Mouse (Mus musculus): ENCODE data around the gene Ttll11. TPM values are rescaled to one million over a fixed set of nuclear protein-coding genes. Genes with fewer than 3 reads are reported as not detected.

Gene Ttll11
- polyA plus RNA-seq, 1 experiment from 2014 or later, result 1.3 TPM

DNA sequence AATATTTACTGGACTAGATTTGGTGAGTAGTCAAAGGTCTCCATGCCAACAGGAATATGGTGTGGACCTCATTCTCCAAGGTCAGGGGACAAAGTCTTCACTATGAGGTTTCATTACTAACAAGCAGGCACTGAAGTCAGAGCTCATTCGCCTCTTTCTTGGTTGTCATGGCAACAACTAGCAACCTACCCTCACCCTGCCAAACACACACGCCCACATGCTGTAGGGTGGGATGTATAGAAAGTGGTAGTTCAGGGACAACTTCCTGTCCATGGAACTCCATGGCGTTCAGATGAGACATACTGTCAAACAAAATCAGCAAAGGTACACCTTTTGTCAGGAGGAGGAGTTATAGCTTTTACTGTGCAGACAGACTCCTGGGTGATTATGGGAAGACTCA, 170.6 kb downstream of the Ttll11 start:
- Histone ChIP-seq H3K9me3 (replicated peaks) (no peaks in the 10 kb centered on the region), H3K4me3 (no peak overlapping the region), H3K27me3 (replicated peaks) (peaks cover 22% of the 10 kb centered on the region; the same call in 1 of the 2 replicates), H3K9ac (no peak overlapping the region), H3K36me3 (no peaks in the 10 kb centered on the region), H3K27ac (no peak overlapping the region), H3K4me1 (no peaks in the 10 kb centered on the region), H3K4me2 (no peak overlapping the region)
- WGBS (ENCODE audit: insufficient replicate concordance), result 31% methylated on average over 3 of the region's 3 CpGs
- no peak for ATAC-seq

DNA sequence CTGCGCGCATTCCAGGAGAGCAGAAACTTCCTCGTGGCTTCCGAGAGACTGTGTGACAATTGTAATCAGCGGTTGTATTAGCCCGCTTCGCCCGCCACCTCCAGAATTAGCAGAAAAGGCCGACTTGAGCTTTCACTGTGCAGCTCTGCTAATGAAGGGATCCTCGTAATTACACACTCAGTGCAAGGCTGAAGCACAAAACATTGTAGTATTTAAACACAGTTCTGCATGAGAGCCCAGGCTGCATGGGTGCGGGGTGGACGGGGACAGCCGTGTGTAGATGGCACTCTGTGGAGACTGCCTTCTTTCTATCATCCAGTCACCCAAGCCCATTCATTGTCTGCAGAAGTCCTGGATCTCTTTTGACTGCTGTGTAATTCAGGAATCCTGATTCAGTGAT, 173.8 kb downstream of the Ttll11 start:
- ATAC-seq, result no peak
- WGBS (ENCODE audit: insufficient replicate concordance), result 73% methylated on average over 13 of the region's 13 CpGs
- Histone ChIP-seq H3K4me2 (no peak overlapping the region), H3K36me3 (no peaks in the 10 kb centered on the region), H3K9me3 (replicated peaks) (no peaks in the 10 kb centered on the region), H3K4me1 (no peaks in the 10 kb centered on the region), H3K4me3 (no peak overlapping the region), H3K27me3 (replicated peaks) (peaks cover 9% of the 10 kb centered on the region; the same call in 1 of the 2 replicates), H3K9ac (no peak overlapping the region), H3K27ac (no peak overlapping the region)

DNA sequence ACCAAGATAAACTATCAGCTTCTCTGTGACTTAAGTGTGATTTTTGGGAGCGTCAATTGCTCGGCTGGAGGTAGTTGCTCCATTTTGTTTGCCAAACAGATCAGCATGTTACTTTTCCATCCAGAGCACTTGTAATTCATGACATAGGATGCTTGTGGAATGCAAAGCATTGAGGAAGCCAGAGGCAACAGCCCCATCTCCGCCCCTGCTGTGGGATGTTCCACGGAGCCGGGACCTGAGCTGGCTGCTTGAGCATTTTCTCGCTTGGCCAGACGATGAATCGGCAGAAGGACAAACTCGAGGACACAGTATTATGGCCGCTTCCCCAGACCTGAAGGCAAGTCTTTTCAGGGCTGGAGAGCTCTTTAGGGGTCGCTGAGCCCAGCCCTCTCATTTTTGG, 176.6 kb downstream of the Ttll11 start:
- H3K27ac ChIP-seq, result no peak overlapping the region
- no peak for ATAC-seq
- H3K9ac ChIP-seq, result no peak overlapping the region
- WGBS (ENCODE audit: insufficient replicate concordance), result 81% methylated on average over 11 of the region's 11 CpGs
- H3K4me1 ChIP-seq, result no peaks in the 10 kb centered on the region
- no peak overlapping the region for H3K4me3 ChIP-seq
- H3K4me2 ChIP-seq, result no peak overlapping the region
- H3K9me3 ChIP-seq (replicated peaks), result no peaks in the 10 kb centered on the region
- H3K27me3 ChIP-seq (replicated peaks), result no peaks in the 10 kb centered on the region
- no peaks in the 10 kb centered on the region for H3K36me3 ChIP-seq

DNA sequence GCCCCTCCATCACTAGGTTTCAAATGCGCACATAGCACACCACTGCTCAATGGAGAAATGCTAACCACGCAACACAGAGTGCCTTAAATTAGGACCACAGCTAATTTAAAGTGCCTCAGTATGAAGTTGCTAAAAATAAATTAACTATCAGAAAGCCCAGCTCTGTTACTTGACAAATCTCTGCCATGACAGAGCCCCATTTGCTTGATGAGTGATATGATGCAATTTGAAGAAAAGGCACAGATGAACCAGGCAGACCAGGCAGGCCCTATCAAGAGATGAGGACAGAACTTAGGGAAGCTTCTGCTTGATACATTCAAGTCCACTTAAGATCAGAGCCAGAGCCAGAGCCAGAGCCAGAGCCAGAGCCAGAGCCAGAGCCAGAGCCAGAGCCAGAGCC, 178.0 kb downstream of the Ttll11 start:
- 82% methylated on average over 2 of the region's 2 CpGs for WGBS (ENCODE audit: insufficient replicate concordance)
- H3K27ac ChIP-seq, result no peak overlapping the region
- no peaks in the 10 kb centered on the region for H3K4me1 ChIP-seq
- peaks cover 5% of the 10 kb centered on the region; the same call in 1 of the 2 replicates for H3K27me3 ChIP-seq (replicated peaks)
- no peak overlapping the region for H3K9ac ChIP-seq
- no peak overlapping the region for H3K4me2 ChIP-seq
- no peak overlapping the region for H3K4me3 ChIP-seq
- no peaks in the 10 kb centered on the region for H3K9me3 ChIP-seq (replicated peaks)
- no peak for ATAC-seq
- no peaks in the 10 kb centered on the region for H3K36me3 ChIP-seq

DNA sequence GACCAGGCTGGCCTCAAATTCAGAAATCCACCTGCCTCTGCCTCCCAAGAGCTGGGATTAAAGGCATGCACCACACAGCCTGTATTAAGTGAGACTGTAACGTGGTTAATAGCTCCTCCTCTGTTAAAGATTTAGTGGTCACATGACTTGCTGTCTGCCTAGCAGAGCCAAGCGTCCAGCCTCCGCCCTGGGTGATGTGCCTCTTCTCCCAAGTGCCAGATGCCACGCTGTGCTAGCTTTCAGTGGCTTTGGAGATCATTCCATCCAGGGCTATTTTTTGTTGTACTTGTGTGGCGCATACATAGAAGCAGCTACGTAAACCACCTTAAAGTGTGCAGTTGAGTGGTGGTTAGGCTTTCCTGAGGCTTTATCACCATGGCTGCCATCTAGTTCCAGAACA, 180.6 kb downstream of the Ttll11 start:
- Histone ChIP-seq H3K4me1 (no peaks in the 10 kb centered on the region), H3K9ac (no peak overlapping the region), H3K4me2 (no peak overlapping the region), H3K4me3 (no peak overlapping the region), H3K27ac (no peak overlapping the region), H3K36me3 (no peaks in the 10 kb centered on the region), H3K9me3 (replicated peaks) (no peaks in the 10 kb centered on the region), H3K27me3 (replicated peaks) (peaks cover 5% of the 10 kb centered on the region; the same call in 1 of the 2 replicates)
- ATAC-seq, result no peak
- 69% methylated on average over 6 of the region's 6 CpGs for WGBS (ENCODE audit: insufficient replicate concordance)

DNA sequence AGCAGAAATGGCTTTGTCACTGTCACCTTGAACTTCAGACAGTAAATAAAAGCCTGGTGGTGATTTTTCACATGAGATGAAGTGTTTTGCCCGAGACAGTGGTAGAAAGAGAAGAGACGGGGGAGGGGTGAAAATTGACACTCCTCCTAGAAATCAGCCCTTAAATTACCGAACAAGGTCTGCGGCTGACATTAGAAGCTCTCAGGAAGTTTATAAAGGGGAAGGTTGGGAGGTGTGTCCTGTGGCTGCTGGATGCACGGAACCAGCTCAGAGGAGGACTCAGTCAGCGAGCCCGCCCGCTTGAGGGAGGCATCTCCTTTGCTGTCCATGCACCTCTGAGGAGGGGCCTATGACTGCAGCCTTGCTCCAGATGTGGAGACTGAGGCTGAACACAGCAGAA, 181.7 kb downstream of the Ttll11 start:
- ATAC-seq, result no peak
- 51% methylated on average over 8 of the region's 8 CpGs for WGBS (ENCODE audit: insufficient replicate concordance)

DNA sequence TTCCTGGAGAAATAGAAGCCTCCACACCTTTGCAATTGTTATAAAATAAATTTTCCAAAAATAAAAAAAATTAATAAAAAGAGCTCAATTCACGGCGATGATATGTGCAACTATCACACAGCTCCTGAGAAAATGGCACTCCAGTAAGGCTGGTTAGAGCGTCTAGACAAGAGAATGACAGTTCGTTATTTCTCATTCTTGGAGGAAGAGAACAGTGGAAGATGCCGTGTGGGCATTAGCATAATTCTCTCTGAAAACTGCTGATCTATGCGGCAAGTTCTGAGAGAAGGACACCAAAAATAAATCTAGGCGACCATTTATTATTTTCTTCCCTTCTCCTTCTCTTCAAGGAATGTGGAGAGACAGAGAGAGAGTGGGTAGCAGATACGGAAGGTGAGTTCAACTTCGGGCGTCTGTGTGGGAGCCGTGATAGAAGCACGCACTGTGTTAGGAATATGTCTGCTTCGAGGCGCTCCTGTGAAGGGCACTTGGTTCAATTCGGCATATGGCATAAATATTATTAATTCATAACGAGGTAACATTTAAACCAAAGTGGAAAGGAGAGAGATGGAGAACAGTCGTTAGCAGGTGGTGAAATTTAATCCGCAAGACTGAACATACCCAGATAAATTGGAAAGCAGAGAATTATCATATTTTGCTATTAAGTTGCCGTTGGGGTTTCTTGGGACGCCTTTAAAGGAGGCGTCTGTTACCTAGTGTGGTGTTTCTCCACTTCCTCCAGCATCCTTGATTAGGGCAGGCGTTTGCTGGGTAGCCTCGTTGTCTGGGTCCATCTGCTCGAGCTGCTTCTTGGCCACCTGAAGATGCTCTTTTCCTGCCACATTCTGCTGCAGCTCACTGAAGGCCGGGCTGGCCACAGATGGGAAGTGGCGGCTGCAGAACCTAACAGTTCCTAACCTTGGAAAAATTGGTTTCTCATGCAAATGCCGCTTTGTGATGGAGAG, 190.1 kb downstream of the Ttll11 start:
- no peak overlapping the region for H3K4me3 ChIP-seq
- H3K9me3 ChIP-seq (replicated peaks), result no peaks in the 10 kb centered on the region
- ATAC-seq, result no peak
- no peaks in the 10 kb centered on the region for H3K27me3 ChIP-seq (replicated peaks)
- 73% methylated on average over 27 of the region's 27 CpGs for WGBS (ENCODE audit: insufficient replicate concordance)
- H3K4me1 ChIP-seq, result no peaks in the 10 kb centered on the region
- H3K36me3 ChIP-seq, result no peaks in the 10 kb centered on the region
- no peak overlapping the region for H3K4me2 ChIP-seq
- H3K27ac ChIP-seq, result no peak overlapping the region
- H3K9ac ChIP-seq, result no peak overlapping the region

More for the DNA sequence above, 181.7 kb downstream of the Ttll11 start:
- H3K4me2 ChIP-seq, result no peak overlapping the region
- no peaks in the 10 kb centered on the region for H3K36me3 ChIP-seq
- H3K27me3 ChIP-seq (replicated peaks), result peaks cover 5% of the 10 kb centered on the region; the same call in 1 of the 2 replicates
- H3K9ac ChIP-seq, result no peak overlapping the region
- no peaks in the 10 kb centered on the region for H3K9me3 ChIP-seq (replicated peaks)
- no peak overlapping the region for H3K27ac ChIP-seq
- H3K4me3 ChIP-seq, result no peak overlapping the region
- H3K4me1 ChIP-seq, result no peaks in the 10 kb centered on the region

DNA sequence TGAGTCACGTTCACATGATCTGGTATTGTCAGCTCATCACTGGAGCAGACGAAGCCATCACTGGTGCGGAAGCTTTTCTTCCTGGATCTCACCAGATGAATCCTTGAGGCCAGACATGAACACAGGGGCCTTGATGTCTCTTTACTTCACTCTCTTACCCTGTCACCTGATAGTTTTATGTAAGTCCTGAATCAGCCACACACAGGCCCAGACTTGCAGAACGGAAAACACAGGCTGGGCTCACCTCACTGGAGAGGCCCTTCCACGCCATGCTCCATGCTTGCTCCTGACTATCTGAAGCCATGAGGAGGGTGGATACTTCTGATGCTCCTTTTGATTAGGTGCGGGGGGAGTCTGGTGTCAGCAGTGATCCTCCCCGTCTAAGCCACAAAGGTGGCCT, 193.8 kb downstream of the Ttll11 start:
- H3K9ac ChIP-seq, result no peak overlapping the region
- no peaks in the 10 kb centered on the region for H3K9me3 ChIP-seq (replicated peaks)
- no peak overlapping the region for H3K4me2 ChIP-seq
- H3K4me3 ChIP-seq, result no peak overlapping the region
- no peaks in the 10 kb centered on the region for H3K36me3 ChIP-seq
- 72% methylated on average over 7 of the region's 7 CpGs for WGBS (ENCODE audit: insufficient replicate concordance)
- 0 out of 2 replicates have a peak, but pooled peaks cover 10% of the 10 kb centered on the region for H3K27me3 ChIP-seq (replicated peaks)
- H3K4me1 ChIP-seq, result no peaks in the 10 kb centered on the region
- no peak overlapping the region for H3K27ac ChIP-seq
- ATAC-seq, result no peak

DNA sequence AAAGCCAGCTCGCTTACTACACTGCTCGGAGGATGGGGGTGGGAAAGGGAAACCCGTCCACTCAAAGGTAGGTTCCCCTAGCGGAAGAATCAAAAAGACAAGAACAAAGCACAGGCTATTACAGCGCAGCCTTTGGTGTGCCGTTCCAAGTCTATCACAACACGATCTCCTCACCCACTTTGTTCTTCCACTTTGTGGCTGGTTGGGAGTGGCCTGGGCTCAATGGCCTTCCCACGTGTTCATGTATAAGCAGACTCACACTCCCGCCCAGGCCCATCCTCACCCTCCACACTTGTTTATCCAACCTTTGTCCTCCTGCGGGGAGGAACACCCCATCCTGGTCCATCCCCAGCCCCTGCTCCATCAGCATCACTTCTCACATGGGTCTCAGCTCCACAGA, 196.3 kb downstream of the Ttll11 start:
- no peak overlapping the region for H3K4me3 ChIP-seq
- no peak overlapping the region for H3K4me2 ChIP-seq
- no peaks in the 10 kb centered on the region for H3K36me3 ChIP-seq
- no peak for ATAC-seq
- no peak overlapping the region for H3K27ac ChIP-seq
- WGBS (ENCODE audit: insufficient replicate concordance), result 49% methylated on average over 10 of the region's 10 CpGs
- H3K27me3 ChIP-seq (replicated peaks), result 0 out of 2 replicates have a peak, but pooled peaks cover 13% of the 10 kb centered on the region
- no peaks in the 10 kb centered on the region for H3K9me3 ChIP-seq (replicated peaks)
- H3K9ac ChIP-seq, result no peak overlapping the region
- H3K4me1 ChIP-seq, result no peaks in the 10 kb centered on the region

DNA sequence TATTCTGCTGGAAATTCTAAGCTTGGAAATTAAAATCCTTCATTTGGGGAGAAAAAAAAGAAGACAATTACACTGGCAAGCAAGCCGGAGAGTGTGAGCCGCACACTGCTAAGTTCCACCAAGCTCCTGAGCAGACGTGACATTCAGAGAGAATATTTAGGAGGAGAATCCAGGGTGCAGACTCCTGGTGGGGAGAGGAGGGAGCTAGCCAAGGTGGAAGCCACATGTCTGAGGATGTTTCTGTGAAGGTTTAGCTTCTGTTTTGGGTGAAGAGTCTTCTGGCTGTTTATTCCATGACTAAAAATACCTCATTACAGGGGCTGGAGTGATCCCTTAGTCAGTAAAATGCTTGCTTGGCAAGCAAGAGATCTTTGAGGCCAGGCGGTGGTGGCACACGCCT, 200.4 kb downstream of the Ttll11 start:
- WGBS (ENCODE audit: insufficient replicate concordance), result 79% methylated on average over 5 of the region's 5 CpGs
- Histone ChIP-seq H3K9ac (no peak overlapping the region), H3K9me3 (replicated peaks) (no peaks in the 10 kb centered on the region), H3K27me3 (replicated peaks) (0 out of 2 replicates have a peak, but pooled peaks cover 13% of the 10 kb centered on the region), H3K4me1 (no peaks in the 10 kb centered on the region), H3K36me3 (no peaks in the 10 kb centered on the region), H3K27ac (no peak overlapping the region), H3K4me3 (no peak overlapping the region), H3K4me2 (no peak overlapping the region)
- ATAC-seq, result no peak

DNA sequence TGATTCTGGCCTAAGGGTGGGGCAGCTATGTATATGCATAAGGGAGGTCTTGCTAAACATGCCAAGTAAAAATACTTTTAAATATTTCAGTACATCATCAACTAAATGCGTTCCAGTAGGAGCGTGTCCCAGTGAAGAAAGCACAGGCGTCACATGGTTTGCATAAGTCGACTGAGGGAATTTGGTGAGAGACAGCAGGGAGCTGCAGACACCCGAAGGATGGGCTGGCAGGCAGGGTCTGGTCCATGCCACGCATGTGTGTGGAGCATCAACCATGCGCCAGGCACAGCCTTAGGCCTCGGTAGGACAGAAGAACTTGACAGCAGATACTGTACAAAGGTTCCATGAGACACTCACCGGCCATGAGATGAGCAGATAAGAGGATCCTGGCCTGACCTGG, 202.8 kb downstream of the Ttll11 start:
- Histone ChIP-seq H3K27me3 (replicated peaks) (0 out of 2 replicates have a peak, but pooled peaks cover 3% of the 10 kb centered on the region), H3K4me3 (no peak overlapping the region; the same call in 1 of the 2 replicates), H3K27ac (no peak overlapping the region), H3K9ac (no peak overlapping the region), H3K4me2 (no peak overlapping the region), H3K9me3 (replicated peaks) (no peaks in the 10 kb centered on the region), H3K4me1 (no peaks in the 10 kb centered on the region), H3K36me3 (no peaks in the 10 kb centered on the region)
- 66% methylated on average over 9 of the region's 9 CpGs for WGBS (ENCODE audit: insufficient replicate concordance)
- ATAC-seq, result no peak

DNA sequence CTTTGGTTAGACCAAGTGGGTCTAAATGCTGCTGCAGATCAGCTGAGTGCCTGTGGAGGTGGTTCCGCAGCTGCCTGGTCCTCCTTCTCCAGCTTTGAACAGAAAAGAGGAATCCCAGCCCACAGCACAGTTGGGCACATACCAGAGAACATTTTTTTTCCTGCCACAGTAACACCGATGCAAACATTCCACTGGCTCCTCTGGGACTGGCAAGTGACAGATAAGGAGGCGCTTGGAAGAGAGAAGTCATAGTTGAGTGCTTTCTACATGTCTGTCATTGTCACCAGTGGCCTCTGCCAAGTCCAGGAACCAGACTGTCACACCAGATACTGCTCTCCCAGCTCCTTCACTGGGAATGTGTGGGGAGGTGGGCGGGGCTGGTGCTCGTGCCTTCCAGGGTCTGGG, 204.1 kb downstream of the Ttll11 start:
- Histone ChIP-seq H3K36me3 (no peaks in the 10 kb centered on the region), H3K27ac (no peak overlapping the region), H3K9me3 (replicated peaks) (no peaks in the 10 kb centered on the region), H3K4me1 (no peaks in the 10 kb centered on the region), H3K4me3 (no peak overlapping the region), H3K27me3 (replicated peaks) (0 out of 2 replicates have a peak, but pooled peaks cover 3% of the 10 kb centered on the region), H3K9ac (no peak overlapping the region), H3K4me2 (no peak overlapping the region)
- no peak for ATAC-seq
- WGBS (ENCODE audit: insufficient replicate concordance), result 38% methylated on average over 5 of the region's 5 CpGs

Data from liver, embryonic 12.5 days (tissue).